Mouse (Mus musculus): ENCODE measurements at regions not wholly inside any gene's neighbourhood (a gene's known extent, or its start where the extent isn't known, plus 50 kb on each side); places are given as distances from the start of the nearest gene placed in this dataset.

DNA sequence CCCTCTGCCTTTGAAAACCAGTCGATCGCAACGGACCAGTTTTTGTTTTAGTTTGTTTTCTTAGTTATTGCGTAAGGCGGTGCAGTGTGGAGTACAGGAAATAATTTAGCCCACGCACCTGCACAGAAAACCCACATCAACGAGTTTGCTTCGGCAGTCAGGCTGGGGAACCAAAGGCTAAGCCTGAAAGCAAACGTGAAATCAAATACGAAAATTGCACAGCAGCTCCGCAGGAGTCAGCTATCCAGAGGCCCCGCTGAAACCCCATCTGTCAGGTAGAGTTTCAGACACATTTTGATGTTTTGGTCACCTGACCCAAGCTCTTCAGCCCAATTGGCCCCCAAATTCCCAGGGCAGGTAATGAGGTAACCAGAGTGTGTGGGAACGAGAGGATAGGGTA is 435.6 kb upstream of the Atp11b start:
- no peak for DNase-seq (ENCODE audit: low read depth, low spot score)

DNA sequence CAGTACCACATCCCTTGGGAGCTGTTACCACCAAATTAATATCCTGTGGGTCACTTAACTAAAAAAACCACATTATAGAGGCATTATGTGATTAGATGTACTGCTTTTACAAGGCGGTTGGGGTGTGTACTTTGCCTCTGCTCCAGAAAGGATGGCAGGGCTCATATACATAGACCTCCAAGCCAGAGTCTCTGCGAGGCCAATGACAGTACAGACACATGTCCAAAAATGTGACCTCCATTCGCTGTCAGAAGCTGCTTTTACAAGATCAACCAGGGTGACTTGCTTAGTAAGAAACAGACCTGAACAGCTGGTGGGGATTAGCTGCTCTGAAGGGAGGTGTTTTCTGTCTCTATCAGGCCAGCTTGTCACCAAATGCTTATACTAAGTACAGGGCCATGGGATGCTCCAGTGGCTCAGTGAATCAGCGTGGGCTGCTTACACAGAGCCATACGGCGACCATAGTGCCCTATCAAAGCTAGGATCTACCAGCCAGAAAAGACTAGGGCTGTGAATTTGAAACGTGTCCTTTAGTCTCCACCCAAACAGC is 433.0 kb upstream of the Atp11b start:
- no peak for DNase-seq (ENCODE audit: low read depth, low spot score)

GRCm38 (mm10) chr3:35321991-35322390 is 431.9 kb upstream of the Atp11b start:
- DNase-seq (ENCODE audit: low read depth, low spot score): no peak

DNA sequence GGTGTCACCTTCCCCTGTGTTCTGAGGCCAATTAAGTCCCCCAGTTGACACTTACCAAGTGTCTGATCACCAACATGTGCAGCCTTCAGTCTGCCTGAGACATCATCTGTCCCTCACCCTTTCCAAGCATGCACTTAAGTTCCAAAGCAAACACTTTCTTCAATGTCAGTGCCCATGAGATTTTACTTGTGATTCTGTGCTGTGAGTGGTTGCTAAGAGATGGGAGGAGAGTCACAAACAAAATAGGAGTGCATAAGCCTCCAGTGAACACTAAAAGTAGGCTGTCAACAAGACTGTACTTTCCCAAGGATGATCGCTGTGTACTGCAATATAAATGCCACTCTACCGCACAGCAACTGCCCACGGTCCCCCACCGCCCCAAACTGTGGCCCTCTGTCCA is 431.0 kb upstream of the Atp11b start:
- DNase-seq (ENCODE audit: low read depth, low spot score): no peak

DNA sequence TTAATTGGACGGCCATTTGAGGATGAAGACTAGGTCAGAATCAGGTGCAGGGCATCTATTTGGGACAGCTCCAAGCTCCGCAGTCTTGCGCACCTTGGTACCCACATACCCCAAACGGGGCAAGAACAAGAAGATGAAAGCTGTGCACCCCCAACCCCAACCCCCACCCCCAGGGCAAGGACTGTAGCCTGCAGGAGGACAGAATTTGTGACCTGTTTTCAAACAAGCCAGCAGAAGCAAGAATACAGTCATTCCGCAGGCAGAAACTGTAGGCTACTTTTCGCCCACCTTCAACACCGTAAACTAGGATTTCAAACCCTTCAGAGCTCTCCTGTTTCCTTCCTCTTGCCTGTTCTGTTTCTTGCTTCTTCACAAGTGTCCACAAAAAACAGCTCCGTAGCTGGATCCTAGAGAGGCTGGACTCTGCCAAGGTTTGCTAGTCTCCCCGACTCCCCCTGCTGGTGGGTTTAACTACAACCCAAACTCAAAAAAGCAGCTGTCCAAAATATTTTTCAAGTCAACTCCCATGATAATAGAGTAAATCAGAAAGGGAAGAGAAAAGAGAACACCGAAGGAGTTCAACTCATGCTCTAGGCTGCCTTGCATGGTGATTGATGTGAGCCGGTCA is 430.3 kb upstream of the Atp11b start:
- DNase-seq (ENCODE audit: low read depth, low spot score): peak; percentile 63

DNA sequence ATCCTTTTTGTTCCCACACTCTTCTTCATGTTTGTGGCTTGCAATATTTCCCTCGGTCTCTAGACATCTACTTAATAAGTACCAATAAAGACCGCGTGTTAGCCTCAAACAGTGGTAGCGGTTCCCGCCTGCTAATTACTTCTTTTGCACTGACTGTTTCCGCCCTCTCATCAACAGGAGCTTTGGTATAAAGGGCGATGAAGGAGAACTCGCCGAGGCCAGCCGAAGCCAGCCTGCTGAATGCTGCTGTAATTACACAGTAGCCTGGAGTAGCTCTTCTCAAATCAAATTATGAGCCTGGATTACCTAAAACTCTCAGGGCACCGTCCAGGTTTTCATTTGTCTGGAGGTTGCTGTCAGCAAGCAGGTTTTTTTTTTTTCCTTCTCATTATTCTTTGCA is 429.7 kb upstream of the Atp11b start:
- no peak for DNase-seq (ENCODE audit: low read depth, low spot score)

DNA sequence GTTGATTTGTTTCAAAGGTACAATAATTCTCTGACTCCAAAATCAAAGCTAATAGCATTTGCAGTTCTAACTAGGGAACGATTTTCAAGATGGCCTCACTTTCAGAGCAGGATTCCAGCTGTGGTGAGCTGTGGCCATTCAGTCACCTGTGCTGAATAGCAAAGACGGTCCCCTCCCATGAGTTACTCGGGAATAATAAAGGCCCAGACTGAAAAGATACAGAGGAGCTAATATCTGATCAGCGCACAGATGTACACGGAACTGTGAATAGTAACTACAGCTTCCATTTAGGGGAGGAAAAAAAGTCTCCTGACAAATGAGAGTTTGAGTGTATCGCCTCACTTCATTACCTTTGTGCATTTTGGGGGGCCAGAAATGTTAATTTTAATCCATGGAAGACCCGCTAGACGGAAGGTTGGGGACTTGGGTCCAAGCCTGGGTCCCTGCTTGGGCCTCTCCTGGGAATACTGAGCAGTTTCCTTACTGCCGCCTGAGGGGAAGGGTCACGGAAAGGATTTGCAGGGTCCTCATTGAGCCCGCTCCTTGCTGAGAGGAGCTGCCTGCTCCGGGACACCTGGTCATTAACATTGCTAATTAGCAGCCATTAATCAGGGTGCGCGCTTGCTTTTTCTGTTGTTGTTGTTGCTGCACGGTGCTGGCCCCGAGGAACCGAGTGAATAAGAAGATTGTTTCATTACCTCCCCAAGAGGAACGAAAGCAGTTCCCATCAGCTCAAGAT is 421.2 kb upstream of the Atp11b start:
- no peak for DNase-seq (ENCODE audit: low read depth, low spot score)

GRCm38 (mm10) chr3:35334017-35334416 is 419.9 kb upstream of the Atp11b start:
- DNase-seq (ENCODE audit: low read depth, low spot score): no peak

DNA sequence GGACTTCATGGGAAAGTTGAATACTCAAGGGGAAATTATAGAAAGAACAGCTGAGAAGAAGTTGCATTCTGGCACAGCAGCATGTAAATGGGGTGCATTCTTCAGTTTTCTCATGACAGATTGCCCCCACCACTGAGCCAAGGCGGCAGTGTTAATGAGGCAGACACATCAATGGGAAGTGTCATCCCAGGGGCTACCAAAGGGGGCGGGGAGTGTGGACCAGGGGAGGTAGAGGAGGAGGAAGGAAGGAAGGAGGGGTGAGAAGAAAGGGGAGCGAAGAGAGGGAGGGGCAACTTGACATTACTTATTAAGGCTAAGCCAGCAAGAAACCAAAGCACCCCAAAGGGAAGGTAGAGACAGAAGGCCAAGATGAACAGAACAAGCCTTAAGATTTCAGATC is 419.4 kb upstream of the Atp11b start:
- no peak for DNase-seq (ENCODE audit: low read depth, low spot score)

- no peak for DNase-seq (ENCODE audit: low read depth, low spot score)
These were observed 418.1 kb upstream of the Atp11b start for GRCm38 (mm10) chr3:35335837-35336236.

- no peak for DNase-seq (ENCODE audit: low read depth, low spot score)
These were observed 413.4 kb upstream of the Atp11b start for GRCm38 (mm10) chr3:35340525-35340924.

DNA sequence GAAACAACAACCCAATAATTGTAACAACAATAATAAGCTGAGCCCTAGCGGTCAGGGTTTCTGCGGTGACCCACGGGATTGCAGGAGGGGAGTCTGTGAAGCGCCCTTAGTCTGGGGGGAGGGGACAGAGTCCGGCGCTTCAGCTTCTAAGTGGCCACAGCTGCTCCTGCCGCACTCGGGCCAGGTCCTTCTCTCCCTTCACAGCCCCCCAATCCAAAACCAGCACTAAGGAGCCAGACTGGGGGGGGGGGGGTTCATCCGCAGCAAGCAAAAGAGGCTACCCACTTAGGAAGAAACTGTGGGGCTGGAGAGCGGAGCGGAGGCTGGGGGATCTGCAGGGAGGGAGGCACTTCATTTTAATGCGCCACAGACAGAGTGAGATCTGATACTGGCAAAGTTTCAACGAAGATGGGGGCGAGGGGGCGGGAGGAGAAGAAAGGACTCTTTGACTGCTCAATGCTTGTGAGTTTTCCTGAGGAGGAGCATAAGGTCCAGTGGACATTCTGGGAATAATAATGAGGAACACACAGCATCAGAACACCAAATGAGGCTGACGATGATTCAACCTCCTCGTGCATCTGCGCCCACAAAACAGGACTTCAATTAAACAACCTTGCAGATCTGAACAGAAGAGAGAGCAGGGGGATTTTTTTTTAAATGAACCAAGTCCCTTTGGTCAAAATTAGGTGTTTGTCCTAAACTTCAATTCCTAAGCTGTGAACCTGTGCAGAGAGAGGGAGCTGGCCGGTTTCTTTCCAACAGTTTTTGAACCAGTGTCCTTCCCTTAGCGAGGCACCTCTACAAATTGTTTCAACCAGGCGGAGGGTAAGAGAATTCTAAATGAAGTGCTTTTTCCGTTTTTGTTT is 412.7 kb upstream of the Atp11b start:
- DNase-seq (ENCODE audit: low read depth, low spot score): peak; percentile 65

GRCm38 (mm10) chr3:35341840-35342239 is 412.1 kb upstream of the Atp11b start:
- no peak for DNase-seq (ENCODE audit: low read depth, low spot score)

DNA sequence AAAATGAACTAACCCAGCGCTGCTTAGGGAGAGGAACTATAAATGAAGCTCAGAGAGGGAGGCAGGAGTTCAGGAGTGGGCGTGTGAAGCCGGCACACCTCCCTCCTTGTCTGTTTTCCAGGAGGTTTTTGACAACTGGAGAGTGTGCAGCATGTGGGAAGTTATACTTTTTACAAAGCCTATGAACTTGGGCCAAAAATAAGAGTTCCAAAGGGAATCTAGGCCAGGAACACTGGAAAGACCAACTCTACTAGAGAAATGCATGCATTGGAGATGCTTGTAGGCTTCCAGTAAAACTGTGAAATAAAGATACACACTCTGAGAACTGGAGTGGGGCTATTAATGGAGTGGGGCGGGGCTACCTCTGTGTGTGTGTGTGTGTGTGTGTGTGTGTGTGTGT is 411.3 kb upstream of the Atp11b start:
- no peak for DNase-seq (ENCODE audit: low read depth, low spot score)

DNA sequence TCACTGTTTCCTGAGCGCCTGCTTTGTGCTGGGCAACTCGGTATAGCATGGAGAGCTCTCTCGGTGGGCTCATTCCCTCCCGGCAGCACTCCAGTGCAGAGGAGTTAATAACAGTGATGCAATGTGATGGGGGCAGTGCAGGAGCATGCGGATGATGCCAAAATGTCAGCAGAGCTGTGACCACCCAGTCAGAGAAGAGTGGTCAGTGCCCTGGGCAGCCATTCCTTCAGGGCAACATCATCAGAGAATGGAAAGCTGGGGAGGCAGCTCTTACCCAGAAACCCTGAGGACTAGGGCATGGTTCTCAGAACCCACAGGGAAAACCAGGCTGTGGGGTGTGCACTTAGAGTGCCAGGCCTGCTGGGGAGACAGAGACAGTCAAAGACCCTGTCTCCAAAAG is 410.0 kb upstream of the Atp11b start:
- DNase-seq (ENCODE audit: low read depth, low spot score): no peak

GRCm38 (mm10) chr3:35349114-35349513 is 404.8 kb upstream of the Atp11b start:
- DNase-seq (ENCODE audit: low read depth, low spot score): no peak

- DNase-seq (ENCODE audit: low read depth, low spot score): no peak
These were observed 400.5 kb upstream of the Atp11b start for GRCm38 (mm10) chr3:35353442-35353841.

- no peak for DNase-seq (ENCODE audit: low read depth, low spot score)
These were observed 400.0 kb upstream of the Atp11b start for GRCm38 (mm10) chr3:35353920-35354319.

- no peak for DNase-seq (ENCODE audit: low read depth, low spot score)
These were observed 399.6 kb upstream of the Atp11b start for GRCm38 (mm10) chr3:35354356-35354755.

GRCm38 (mm10) chr3:35357111-35357510 is 396.8 kb upstream of the Atp11b start:
- no peak for DNase-seq (ENCODE audit: low read depth, low spot score)

DNA sequence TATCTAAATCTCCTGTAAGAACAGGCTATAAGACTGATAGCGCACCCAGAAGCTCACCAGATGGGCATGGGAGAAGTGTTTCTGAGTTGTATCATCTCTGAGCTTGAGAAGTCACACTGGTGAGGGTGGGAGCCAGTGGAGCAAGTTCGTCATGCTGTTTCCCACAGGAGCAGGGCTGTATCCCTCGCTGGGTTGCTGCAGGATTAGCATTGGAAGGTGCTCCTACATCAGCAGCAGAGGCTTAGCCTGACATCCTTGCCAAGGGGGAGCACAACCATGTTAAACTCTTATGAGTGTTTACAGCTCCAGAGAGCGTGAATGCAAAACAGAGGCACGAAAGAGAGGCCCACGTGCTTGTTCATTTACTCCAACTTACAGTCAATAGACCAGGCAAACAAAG is 395.4 kb upstream of the Atp11b start:
- no peak for DNase-seq (ENCODE audit: low read depth, low spot score)

GRCm38 (mm10) chr3:35359288-35359687 is 394.6 kb upstream of the Atp11b start:
- no peak for DNase-seq (ENCODE audit: low read depth, low spot score)

Measured in embryo, embryonic 11.5 days (tissue).